Mouse (Mus musculus): ENCODE data around the gene 2010003K11Rik. TPM values are rescaled to one million over a fixed set of nuclear protein-coding genes. Genes with fewer than 3 reads are reported as not detected.
"Not testable (repeated sequence)": the region's sequence is repeated elsewhere in the genome, so short reads cannot be mapped to it uniquely, and the experiment has no call there.

2010003K11Rik gene
- polyA plus RNA-seq, 1 experiment: not detected

DNA sequence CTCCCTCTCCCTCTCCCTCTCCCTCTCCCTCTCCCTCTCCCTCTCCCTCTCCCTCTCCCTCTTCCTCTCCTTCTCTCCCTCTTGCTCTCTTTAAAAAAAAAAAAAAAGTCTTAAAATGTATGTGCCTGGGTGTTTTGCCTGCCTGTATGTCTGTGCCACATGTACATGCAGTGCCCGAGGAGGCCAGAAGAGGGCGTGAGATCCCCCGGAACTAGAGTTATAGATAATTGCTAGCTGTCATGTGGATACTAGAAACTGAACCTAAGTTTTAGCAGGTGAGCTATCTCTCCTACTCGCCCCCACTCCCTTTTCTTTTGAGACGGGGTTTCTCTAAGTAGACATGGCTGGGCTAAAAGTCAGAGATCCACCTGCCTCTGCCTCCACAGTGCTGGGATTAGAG is 30.0 kb downstream of the 2010003K11Rik start:
- Histone ChIP-seq H3K27ac (ENCODE audit: insufficient read depth, low read length) (no peak overlapping the region), H3K4me1 (ENCODE audit: control insufficient read depth, insufficient read depth, low read length) (no peaks in the 10 kb centered on the region; the same call in 1 of the 2 replicates), H3K4me3 (ENCODE audit: insufficient read depth, low read length) (no peak overlapping the region)
- TF ChIP-seq CTCF (IDR thresholded peaks at IDR 0.05; ENCODE audit: extremely low read depth, insufficient read depth, low read length): 0 out of 2 replicates have a peak, but pooled peaks have one; percentile 9
- TF ChIP-seq POLR2A (IDR thresholded peaks at IDR 0.05; ENCODE audit: extremely low read depth, insufficient read depth, low read length): no peak

DNA sequence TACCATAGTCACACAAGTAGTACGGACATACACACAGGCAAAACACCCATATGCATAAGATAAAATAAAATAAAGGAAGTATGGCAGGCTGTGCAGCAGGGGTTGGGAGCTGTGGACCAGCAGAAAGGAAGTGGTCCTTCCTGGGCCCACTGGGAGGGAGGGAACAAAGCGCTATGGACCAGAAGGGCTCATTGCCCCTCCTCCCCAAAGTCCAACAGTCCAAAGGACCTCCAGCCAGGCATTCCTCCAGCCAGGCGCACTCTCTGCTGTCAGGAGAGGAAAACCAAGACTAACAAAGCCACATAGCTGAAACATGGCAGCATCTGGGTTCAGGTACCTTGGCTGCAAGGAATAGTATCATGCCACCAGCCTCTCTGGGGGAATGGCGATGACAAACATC is 33.7 kb downstream of the 2010003K11Rik start:
- Histone ChIP-seq H3K4me1 (ENCODE audit: control insufficient read depth, insufficient read depth, low read length) (no peaks in the 10 kb centered on the region; the same call in 1 of the 2 replicates), H3K4me3 (ENCODE audit: insufficient read depth, low read length) (no peak overlapping the region), H3K27ac (ENCODE audit: insufficient read depth, low read length) (no peak overlapping the region)
- TF ChIP-seq POLR2A (IDR thresholded peaks at IDR 0.05; ENCODE audit: extremely low read depth, insufficient read depth, low read length): no peak
- no peak for TF ChIP-seq CTCF (IDR thresholded peaks at IDR 0.05; ENCODE audit: extremely low read depth, insufficient read depth, low read length)

DNA sequence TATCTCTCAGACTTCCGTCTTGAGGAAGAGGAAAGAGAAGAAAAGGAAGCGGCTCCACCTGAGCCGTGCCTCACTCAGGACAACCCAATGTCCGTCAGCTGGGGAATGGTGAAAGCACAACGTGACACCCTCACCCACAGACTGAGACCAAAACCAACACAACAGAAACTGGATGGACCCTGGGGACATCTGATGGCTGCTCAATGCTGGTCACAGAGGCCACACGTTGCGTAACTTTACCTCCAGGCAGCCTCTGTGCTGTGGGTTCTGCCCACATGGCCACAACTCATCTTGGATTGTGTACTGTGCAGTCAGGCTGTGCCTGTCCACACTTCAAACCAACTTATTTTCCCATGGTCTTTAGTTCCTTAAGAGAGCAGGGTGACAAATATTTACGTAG is 36.4 kb downstream of the 2010003K11Rik start:
- no peak for TF ChIP-seq POLR2A (IDR thresholded peaks at IDR 0.05; ENCODE audit: extremely low read depth, insufficient read depth, low read length)
- TF ChIP-seq CTCF (IDR thresholded peaks at IDR 0.05; ENCODE audit: extremely low read depth, insufficient read depth, low read length): no peak
- no peak overlapping the region for H3K27ac ChIP-seq (ENCODE audit: insufficient read depth, low read length)
- H3K4me1 ChIP-seq (ENCODE audit: control insufficient read depth, insufficient read depth, low read length): no peaks in the 10 kb centered on the region; the same call in 1 of the 2 replicates
- no peak overlapping the region for H3K4me3 ChIP-seq (ENCODE audit: insufficient read depth, low read length)

DNA sequence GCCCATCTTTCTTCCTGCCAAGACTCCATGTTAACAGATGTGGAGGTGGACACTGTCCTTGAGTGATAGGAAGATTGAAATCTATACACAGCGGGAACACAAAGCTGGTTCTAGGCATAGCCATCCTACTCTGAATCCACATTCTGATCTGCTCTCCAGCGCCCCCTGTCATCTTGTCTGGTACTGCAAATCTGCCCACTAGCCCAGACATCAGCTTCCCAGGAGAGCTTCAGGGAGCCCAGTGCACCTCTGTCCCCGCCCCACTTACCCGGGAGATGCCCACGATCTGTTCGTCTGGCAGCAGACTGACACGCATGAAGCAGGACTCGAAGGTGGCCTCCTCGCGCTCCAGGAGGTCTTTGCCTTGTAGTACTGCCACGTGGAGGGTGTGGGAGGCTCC is 42.2 kb downstream of the 2010003K11Rik start:
- Histone ChIP-seq H3K4me3 (ENCODE audit: insufficient read depth, low read length) (no peak overlapping the region), H3K27ac (ENCODE audit: insufficient read depth, low read length) (no peak overlapping the region), H3K4me1 (ENCODE audit: control insufficient read depth, insufficient read depth, low read length) (no peaks in the 10 kb centered on the region)
- peak; percentile 61 for TF ChIP-seq CTCF (IDR thresholded peaks at IDR 0.05; ENCODE audit: extremely low read depth, insufficient read depth, low read length)
- no peak for TF ChIP-seq POLR2A (IDR thresholded peaks at IDR 0.05; ENCODE audit: extremely low read depth, insufficient read depth, low read length)

DNA sequence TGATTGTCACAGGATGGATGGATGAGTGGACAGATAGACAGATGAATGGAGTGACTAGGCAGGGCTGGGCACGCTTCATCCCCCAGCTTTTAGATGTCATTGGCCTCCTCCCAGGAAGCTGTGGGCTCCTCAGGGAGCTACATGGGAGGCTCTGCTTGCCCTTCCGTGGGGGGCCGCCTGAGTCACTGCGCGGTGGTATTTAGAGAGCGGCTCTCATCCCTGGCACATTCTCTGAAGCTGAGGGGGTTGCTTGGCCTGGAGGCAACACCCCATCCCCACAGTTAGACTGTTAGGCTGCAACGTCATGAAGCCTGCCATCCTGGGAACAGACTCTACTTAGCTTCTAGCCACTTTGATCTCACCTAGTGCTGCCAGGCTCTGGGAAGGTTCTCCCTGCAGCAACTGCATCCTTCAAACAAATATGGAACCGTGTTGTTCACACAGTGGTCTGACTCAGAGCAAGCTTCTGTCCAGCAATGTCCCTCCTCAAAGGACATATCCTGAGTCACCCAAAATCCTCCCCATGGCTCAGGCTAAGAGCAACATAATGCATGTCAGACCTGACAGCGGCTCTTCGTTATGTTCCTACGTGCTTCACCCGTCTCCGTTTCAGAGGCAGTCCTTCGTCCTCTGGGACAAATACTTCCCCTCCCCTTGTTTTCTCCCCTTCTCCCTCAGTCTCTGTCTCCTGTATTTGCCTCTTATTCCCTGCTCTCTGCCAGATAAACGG is 43.1 kb downstream of the 2010003K11Rik start:
- no peak overlapping the region for H3K4me3 ChIP-seq (ENCODE audit: insufficient read depth, low read length)
- no peaks in the 10 kb centered on the region for H3K4me1 ChIP-seq (ENCODE audit: control insufficient read depth, insufficient read depth, low read length)
- H3K27ac ChIP-seq (ENCODE audit: insufficient read depth, low read length): no peak overlapping the region
- TF ChIP-seq POLR2A (IDR thresholded peaks at IDR 0.05; ENCODE audit: extremely low read depth, insufficient read depth, low read length) (no peak), CTCF (IDR thresholded peaks at IDR 0.05; ENCODE audit: extremely low read depth, insufficient read depth, low read length) (no peak)

DNA sequence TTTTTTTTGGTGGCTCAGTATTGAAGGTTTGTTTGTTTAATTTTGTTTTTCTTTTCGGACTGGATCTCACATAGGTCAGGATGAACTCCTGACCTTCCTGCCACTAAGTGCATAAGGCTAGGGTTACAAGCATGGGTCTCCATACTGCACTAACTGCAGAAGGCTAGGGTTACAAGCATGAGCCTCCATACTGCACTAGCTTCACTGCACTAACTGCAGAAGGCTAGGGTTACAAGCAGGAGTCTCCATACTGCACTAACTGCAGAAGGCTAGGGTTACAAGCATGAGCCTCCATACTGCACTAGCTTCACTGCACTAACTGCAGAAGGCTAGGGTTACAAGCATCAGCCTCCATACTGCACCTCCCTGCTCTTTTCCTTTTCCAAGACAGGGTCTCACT is 44.3 kb downstream of the 2010003K11Rik start:
- not testable (repeated sequence) for H3K27ac ChIP-seq (ENCODE audit: insufficient read depth, low read length); H3K4me3 ChIP-seq (ENCODE audit: insufficient read depth, low read length); H3K4me1 ChIP-seq (ENCODE audit: control insufficient read depth, insufficient read depth, low read length)

DNA sequence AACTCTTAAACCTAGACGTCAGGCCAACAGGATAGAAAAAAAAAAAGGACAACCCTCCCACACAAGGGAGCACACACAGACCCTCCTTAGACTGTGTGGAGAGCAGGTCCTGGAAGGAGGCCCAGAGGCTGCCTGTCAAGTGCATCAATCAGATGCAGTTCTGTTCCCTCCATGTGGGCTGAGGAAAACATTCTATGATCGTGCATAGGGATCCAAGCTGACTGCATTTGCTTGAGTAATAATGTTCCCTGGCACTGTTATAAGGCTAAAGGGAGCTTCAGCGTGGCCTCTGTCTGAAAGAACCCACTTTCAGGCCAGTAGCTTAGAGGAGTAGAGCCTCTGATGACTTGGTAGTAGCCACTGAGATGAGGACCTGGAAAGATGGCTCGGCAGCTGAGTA is 45.9 kb downstream of the 2010003K11Rik start:
- no peak overlapping the region for H3K27ac ChIP-seq (ENCODE audit: insufficient read depth, low read length)

DNA sequence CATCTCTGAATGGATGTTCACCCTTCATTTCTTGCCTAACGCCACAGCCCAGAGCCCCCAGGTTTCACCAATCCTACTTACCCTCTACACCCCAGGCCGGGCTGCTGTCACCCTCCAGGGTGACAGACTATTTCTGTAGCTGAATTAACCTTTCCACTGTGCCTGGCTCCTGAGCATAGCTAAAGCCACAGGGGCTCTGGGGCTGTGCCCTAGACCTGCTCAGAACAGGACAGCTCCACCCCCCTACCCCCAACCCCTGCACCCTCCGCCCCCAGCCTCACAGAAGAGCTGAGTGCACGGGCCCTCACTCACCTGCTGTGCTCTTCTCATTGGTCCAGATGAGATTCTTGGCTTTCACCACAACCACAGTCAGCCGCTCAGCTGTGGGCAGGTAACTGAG is 46.4 kb downstream of the 2010003K11Rik start:
- H3K27ac ChIP-seq (ENCODE audit: insufficient read depth, low read length): no peak overlapping the region
- no peak overlapping the region for H3K4me3 ChIP-seq (ENCODE audit: insufficient read depth, low read length)
- no peaks in the 10 kb centered on the region for H3K4me1 ChIP-seq (ENCODE audit: control insufficient read depth, insufficient read depth, low read length)
- TF ChIP-seq CTCF (IDR thresholded peaks at IDR 0.05; ENCODE audit: extremely low read depth, insufficient read depth, low read length) (no peak), POLR2A (IDR thresholded peaks at IDR 0.05; ENCODE audit: extremely low read depth, insufficient read depth, low read length) (no peak)

More for the DNA sequence above, 45.9 kb downstream of the 2010003K11Rik start:
- Histone ChIP-seq H3K4me1 (ENCODE audit: control insufficient read depth, insufficient read depth, low read length) (no peaks in the 10 kb centered on the region), H3K4me3 (ENCODE audit: insufficient read depth, low read length) (no peak overlapping the region)
- no peak for TF ChIP-seq POLR2A (IDR thresholded peaks at IDR 0.05; ENCODE audit: extremely low read depth, insufficient read depth, low read length)
- no peak for TF ChIP-seq CTCF (IDR thresholded peaks at IDR 0.05; ENCODE audit: extremely low read depth, insufficient read depth, low read length)

DNA sequence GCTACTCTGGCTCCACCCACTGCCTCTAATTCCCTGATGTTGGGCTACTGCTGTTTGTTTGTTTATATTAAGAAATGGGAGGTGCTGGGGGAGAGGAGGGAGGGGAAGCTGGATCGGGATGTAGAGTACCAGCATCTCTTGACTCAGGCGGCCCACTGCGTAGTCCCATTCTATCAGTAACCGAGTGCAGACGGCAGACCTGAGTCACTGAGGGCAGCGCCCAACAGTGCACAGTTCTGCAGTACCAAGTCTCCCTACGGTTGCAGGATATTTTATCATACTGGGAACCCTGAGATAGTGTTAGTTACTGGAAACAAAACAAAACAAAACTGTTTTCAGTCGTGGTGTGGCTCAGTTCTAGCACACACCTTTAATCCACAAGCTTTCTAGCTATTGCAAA is 47.3 kb downstream of the 2010003K11Rik start:
- H3K4me3 ChIP-seq (ENCODE audit: insufficient read depth, low read length): no peak overlapping the region
- TF ChIP-seq POLR2A (IDR thresholded peaks at IDR 0.05; ENCODE audit: extremely low read depth, insufficient read depth, low read length) (no peak), CTCF (IDR thresholded peaks at IDR 0.05; ENCODE audit: extremely low read depth, insufficient read depth, low read length) (no peak)
- H3K4me1 ChIP-seq (ENCODE audit: control insufficient read depth, insufficient read depth, low read length): no peaks in the 10 kb centered on the region
- H3K27ac ChIP-seq (ENCODE audit: insufficient read depth, low read length): no peak overlapping the region

DNA sequence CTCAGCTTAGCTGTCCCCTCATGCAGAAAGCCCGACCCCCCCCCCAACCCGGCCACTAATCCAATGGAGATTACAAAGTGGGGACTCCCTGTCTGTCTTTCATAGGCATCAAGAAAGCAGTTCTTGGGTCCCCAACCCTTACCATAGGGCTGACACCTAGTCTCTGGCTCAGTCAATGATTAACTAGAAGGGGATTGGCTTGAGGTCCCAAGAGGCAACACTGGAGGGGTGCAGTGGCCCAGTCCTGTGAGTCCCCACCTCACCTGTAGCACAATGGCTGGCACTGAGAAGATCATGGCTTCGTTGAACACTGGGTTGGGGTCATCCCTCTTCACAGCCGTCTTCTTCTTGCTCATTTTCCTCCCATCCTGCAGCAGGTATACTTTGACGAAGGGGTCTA is 47.7 kb downstream of the 2010003K11Rik start:
- Histone ChIP-seq H3K4me3 (ENCODE audit: insufficient read depth, low read length) (no peak overlapping the region), H3K27ac (ENCODE audit: insufficient read depth, low read length) (no peak overlapping the region), H3K4me1 (ENCODE audit: control insufficient read depth, insufficient read depth, low read length) (no peaks in the 10 kb centered on the region)
- no peak for TF ChIP-seq POLR2A (IDR thresholded peaks at IDR 0.05; ENCODE audit: extremely low read depth, insufficient read depth, low read length)
- TF ChIP-seq CTCF (IDR thresholded peaks at IDR 0.05; ENCODE audit: extremely low read depth, insufficient read depth, low read length): no peak
